Mouse (Mus musculus) bone marrow macrophage, adult 2 months (primary cell): ENCODE measurements around the gene Coq9. TPM values are rescaled to one million over a fixed set of nuclear protein-coding genes. Genes with fewer than 3 reads are reported as not detected.
"Not testable (repeated sequence)": the region's sequence is repeated elsewhere in the genome, so short reads cannot be mapped to it uniquely, and the experiment has no call there.

Experiments used
- H3K27ac ChIP-seq: 2 replicates; pipeline ENCODE4 v1.5.1; 2012; ENCODE audit warnings: low read depth, low read length; ENCODE audit not compliant: insufficient read depth
- H3K4me1 ChIP-seq: 2 replicates; pipeline ENCODE4 v1.6.1; 2012; ENCODE audit warnings: low read length; ENCODE audit not compliant: control insufficient read depth, insufficient read depth
- H3K4me3 ChIP-seq: 2 replicates; pipeline ENCODE4 v1.5.1; 2012; ENCODE audit warnings: mild to moderate bottlenecking, low read length, moderate library complexity; ENCODE audit not compliant: insufficient read depth
- CTCF ChIP-seq: IDR thresholded peaks from 2 replicates; pipeline ENCODE4 v1.5.1; 2012; ENCODE audit warnings: low read depth, mild to moderate bottlenecking, low read length, moderate library complexity
- POLR2A ChIP-seq: IDR thresholded peaks from 2 replicates; pipeline ENCODE4 v1.6.1; 2012; ENCODE audit warnings: mild to moderate bottlenecking, low read depth, low read length, borderline replicate concordance
- polyA plus RNA-seq: library from polyadenylated mRNA; stranded (reverse); fragments of >200 nt; gene quantifications from 2 replicates; pipeline ENCODE4 v1.2.4, GENCODE M21; 2012; ENCODE audit not compliant: missing spikeins, insufficient read depth, insufficient read length

The Coq9 gene
- polyA plus RNA-seq, 1 experiment, result 34.1 TPM

GRCm38 (mm10) chr8:94819671-94820179 is 18.4 kb upstream of the Coq9 start:
- no peaks in the 10 kb centered on the region for H3K4me1 ChIP-seq
- no peak overlapping the region for H3K27ac ChIP-seq
- H3K4me3 ChIP-seq, result no peak overlapping the region
- TF ChIP-seq CTCF, result no peak
- TF ChIP-seq POLR2A, result no peak

- no peak overlapping the region for H3K27ac ChIP-seq
- H3K4me1 ChIP-seq, result no peaks in the 10 kb centered on the region
- no peak for TF ChIP-seq POLR2A
- no peak for TF ChIP-seq CTCF
- no peak overlapping the region for H3K4me3 ChIP-seq
Observed at GRCm38 (mm10) chr8:94820553-94820952, 17.6 kb upstream of the Coq9 start.

GRCm38 (mm10) chr8:94821381-94821780 is 16.7 kb upstream of the Coq9 start:
- TF ChIP-seq POLR2A, result no peak
- TF ChIP-seq CTCF, result no peak
- Histone ChIP-seq H3K27ac (no peak overlapping the region), H3K4me1 (no peaks in the 10 kb centered on the region), H3K4me3 (no peak overlapping the region)

GRCm38 (mm10) chr8:94822637-94823560 is 15.2 kb upstream of the Coq9 start:
- H3K4me1 ChIP-seq, result no peaks in the 10 kb centered on the region
- TF ChIP-seq CTCF (0 out of 2 replicates have a peak, but pooled peaks have one; percentile 21), POLR2A (no peak)
- H3K4me3 ChIP-seq, result no peak overlapping the region
- H3K27ac ChIP-seq, result no peak overlapping the region

GRCm38 (mm10) chr8:94825170-94825569 is 13.0 kb upstream of the Coq9 start:
- Histone ChIP-seq H3K27ac (no peak overlapping the region), H3K4me1 (no peaks in the 10 kb centered on the region)
- TF ChIP-seq POLR2A (no peak), CTCF (no peak)

GRCm38 (mm10) chr8:94826210-94826609 is 11.9 kb upstream of the Coq9 start:
- TF ChIP-seq POLR2A, result no peak
- TF ChIP-seq CTCF, result no peak
- no peak overlapping the region for H3K27ac ChIP-seq
- H3K4me1 ChIP-seq, result no peaks in the 10 kb centered on the region
- H3K4me3 ChIP-seq, result no peak overlapping the region

More at GRCm38 (mm10) chr8:94825170-94825569, 13.0 kb upstream of the Coq9 start:
- H3K4me3 ChIP-seq, result no peak overlapping the region

GRCm38 (mm10) chr8:94828284-94828683 is 9.8 kb upstream of the Coq9 start:
- Histone ChIP-seq H3K4me3 (no peak overlapping the region), H3K4me1 (no peaks in the 10 kb centered on the region), H3K27ac (no peak overlapping the region)
- TF ChIP-seq CTCF (no peak), POLR2A (no peak)

- H3K27ac ChIP-seq, H3K4me3 ChIP-seq: not testable (repeated sequence)
- peaks cover 13% of the 10 kb centered on the region for H3K4me1 ChIP-seq
Observed at GRCm38 (mm10) chr8:94833901-94834405, 4.2 kb upstream of the Coq9 start.

GRCm38 (mm10) chr8:94835751-94836150 is 2.4 kb upstream of the Coq9 start:
- H3K4me3 ChIP-seq, H3K27ac ChIP-seq: not testable (repeated sequence)
- peaks cover 13% of the 10 kb centered on the region for H3K4me1 ChIP-seq

- no peak for TF ChIP-seq CTCF
- no peak for TF ChIP-seq POLR2A
- H3K4me3 ChIP-seq, result peak overlapping the region; percentile 74
- H3K27ac ChIP-seq, result no peak overlapping the region
Observed at GRCm38 (mm10) chr8:94836456-94837240, 1.5 kb upstream of the Coq9 start.

More at GRCm38 (mm10) chr8:94836456-94837240, 1.5 kb upstream of the Coq9 start:
- H3K4me1 ChIP-seq, result peaks cover 13% of the 10 kb centered on the region
